Mouse (Mus musculus): ENCODE data around the gene Urgcp. TPM values are rescaled to one million over a fixed set of nuclear protein-coding genes. Genes with fewer than 3 reads are reported as not detected.
A peak's percentile ranks its signal among the peaks of the same experiment; 100 is the strongest.
"Not testable (repeated sequence)": the region's sequence is repeated elsewhere in the genome, so short reads cannot be mapped to it uniquely, and the experiment has no call there.

The Urgcp gene
- polyA plus RNA-seq (2012; rRNA removed): 7.6 and 8.8 TPM in 2 replicates

- H3K4me1 ChIP-seq (ENCODE audit: control insufficient read depth, insufficient read depth, low read length): peaks cover 2% of the 10 kb centered on the region; the same call in 1 of the 2 replicates
Observed at GRCm38 (mm10) chr11:5761820-5762632, at the start of gene Urgcp. Gene Urgcp (minus strand): TSS chr11:5762376.

DNA sequence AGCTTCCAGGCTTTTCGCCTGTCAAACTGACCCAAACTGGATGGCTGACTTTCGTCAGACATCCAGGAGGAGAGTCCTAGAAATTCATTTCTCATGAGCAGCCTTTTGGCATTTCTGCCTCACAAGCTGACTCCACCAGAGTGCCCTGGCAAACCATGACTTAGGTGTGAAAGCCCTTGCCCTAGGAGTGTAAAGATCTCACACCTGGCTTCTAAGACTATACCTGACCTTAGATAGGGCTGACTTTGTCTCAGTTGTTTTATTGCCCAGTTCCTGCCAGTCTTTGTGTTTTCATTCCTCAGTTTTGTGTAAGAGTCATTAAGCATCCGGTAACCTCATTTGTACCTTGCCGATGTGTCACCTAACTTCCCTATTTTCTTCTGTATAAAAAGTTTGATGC, 47.3 kb upstream of the Urgcp start:
- H3K27me3 ChIP-seq (ENCODE audit: control insufficient read depth, insufficient read depth, low read length); H3K4me3 ChIP-seq (ENCODE audit: control insufficient read depth, low read depth, low read length); H3K36me3 ChIP-seq (ENCODE audit: control insufficient read depth, insufficient read depth, low read length); H3K4me1 ChIP-seq (ENCODE audit: control insufficient read depth, insufficient read depth, low read length); H3K27ac ChIP-seq (ENCODE audit: control insufficient read depth, insufficient read depth, low read depth, low read length): not testable (repeated sequence)

More at GRCm38 (mm10) chr11:5761820-5762632, at the start of gene Urgcp:
- Histone ChIP-seq H3K27me3 (ENCODE audit: control insufficient read depth, insufficient read depth, low read length) (no peaks in the 10 kb centered on the region), H3K36me3 (ENCODE audit: control insufficient read depth, insufficient read depth, low read length) (peaks cover 1% of the 10 kb centered on the region; the same call in 1 of the 2 replicates), H3K27ac (ENCODE audit: control insufficient read depth, insufficient read depth, low read depth, low read length) (peak within 1 kb of the TSS; percentile 97), H3K4me3 (ENCODE audit: control insufficient read depth, low read depth, low read length) (peak within 1 kb of the TSS; percentile 92)
- TF ChIP-seq POLR2A (IDR thresholded peaks at IDR 0.05; ENCODE audit: control insufficient read depth, low read depth, low read length) (peak; percentile 95), CTCF (IDR thresholded peaks at IDR 0.05; ENCODE audit: control insufficient read depth, insufficient read depth, insufficient replicate concordance, low read depth, low read length) (no peak)

GRCm38 (mm10) chr11:5807956-5808355, 45.8 kb upstream of the Urgcp start:
- H3K36me3 ChIP-seq (ENCODE audit: control insufficient read depth, insufficient read depth, low read length): no peaks in the 10 kb centered on the region
- peaks cover 10% of the 10 kb centered on the region for H3K4me1 ChIP-seq (ENCODE audit: control insufficient read depth, insufficient read depth, low read length)
- no peaks in the 10 kb centered on the region for H3K27me3 ChIP-seq (ENCODE audit: control insufficient read depth, insufficient read depth, low read length)
- no peak overlapping the region for H3K27ac ChIP-seq (ENCODE audit: control insufficient read depth, insufficient read depth, low read depth, low read length)
- TF ChIP-seq CTCF (IDR thresholded peaks at IDR 0.05; ENCODE audit: control insufficient read depth, insufficient read depth, insufficient replicate concordance, low read depth, low read length) (no peak), POLR2A (IDR thresholded peaks at IDR 0.05; ENCODE audit: control insufficient read depth, low read depth, low read length) (no peak)
- no peak overlapping the region for H3K4me3 ChIP-seq (ENCODE audit: control insufficient read depth, low read depth, low read length)

- TF ChIP-seq CTCF (IDR thresholded peaks at IDR 0.05; ENCODE audit: control insufficient read depth, insufficient read depth, insufficient replicate concordance, low read depth, low read length) (no peak), POLR2A (IDR thresholded peaks at IDR 0.05; ENCODE audit: control insufficient read depth, low read depth, low read length) (no peak)
- Histone ChIP-seq H3K36me3 (ENCODE audit: control insufficient read depth, insufficient read depth, low read length) (no peaks in the 10 kb centered on the region), H3K4me1 (ENCODE audit: control insufficient read depth, insufficient read depth, low read length) (peaks cover 16% of the 10 kb centered on the region), H3K27me3 (ENCODE audit: control insufficient read depth, insufficient read depth, low read length) (no peaks in the 10 kb centered on the region), H3K27ac (ENCODE audit: control insufficient read depth, insufficient read depth, low read depth, low read length) (no peak overlapping the region), H3K4me3 (ENCODE audit: control insufficient read depth, low read depth, low read length) (no peak overlapping the region)
Observed at GRCm38 (mm10) chr11:5805711-5806110, 43.5 kb upstream of the Urgcp start.

DNA sequence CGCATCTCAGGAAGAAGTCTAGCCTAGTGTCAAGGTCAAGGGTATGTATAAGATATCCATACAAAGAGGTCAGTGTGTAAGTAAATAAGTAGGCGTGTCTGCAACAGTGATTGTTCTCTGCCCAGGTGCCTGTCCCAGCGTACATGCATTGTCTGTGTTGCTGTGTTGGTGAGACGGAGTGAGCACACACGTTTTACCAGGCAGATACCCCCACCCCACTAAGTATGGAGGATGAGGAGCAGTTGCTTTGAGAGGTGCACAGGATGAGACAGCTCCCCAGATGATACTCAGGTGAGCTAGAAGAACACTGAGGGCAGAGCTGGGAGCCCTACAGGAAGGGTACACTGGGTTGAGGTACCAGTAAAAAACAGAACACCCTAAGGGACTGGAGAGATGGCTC, 42.0 kb upstream of the Urgcp start:
- Histone ChIP-seq H3K4me3 (ENCODE audit: control insufficient read depth, low read depth, low read length) (peak overlapping the region; percentile 79), H3K27ac (ENCODE audit: control insufficient read depth, insufficient read depth, low read depth, low read length) (peak overlapping the region; percentile 92; the same call in 1 of the 2 replicates), H3K4me1 (ENCODE audit: control insufficient read depth, insufficient read depth, low read length) (peaks cover 16% of the 10 kb centered on the region), H3K27me3 (ENCODE audit: control insufficient read depth, insufficient read depth, low read length) (no peaks in the 10 kb centered on the region), H3K36me3 (ENCODE audit: control insufficient read depth, insufficient read depth, low read length) (no peaks in the 10 kb centered on the region)
- TF ChIP-seq POLR2A (IDR thresholded peaks at IDR 0.05; ENCODE audit: control insufficient read depth, low read depth, low read length) (no peak), CTCF (IDR thresholded peaks at IDR 0.05; ENCODE audit: control insufficient read depth, insufficient read depth, insufficient replicate concordance, low read depth, low read length) (no peak)

GRCm38 (mm10) chr11:5803551-5803981, 41.4 kb upstream of the Urgcp start, which contains the start of gene Pgam2:
Gene Pgam2 (minus strand): TSS chr11:5803733.
- Histone ChIP-seq H3K36me3 (ENCODE audit: control insufficient read depth, insufficient read depth, low read length) (no peaks in the 10 kb centered on the region), H3K4me1 (ENCODE audit: control insufficient read depth, insufficient read depth, low read length) (peaks cover 16% of the 10 kb centered on the region), H3K27me3 (ENCODE audit: control insufficient read depth, insufficient read depth, low read length) (no peaks in the 10 kb centered on the region), H3K27ac (ENCODE audit: control insufficient read depth, insufficient read depth, low read depth, low read length) (peak within 1 kb of the TSS; percentile 92), H3K4me3 (ENCODE audit: control insufficient read depth, low read depth, low read length) (peak within 1 kb of the TSS; percentile 91)
- TF ChIP-seq POLR2A (IDR thresholded peaks at IDR 0.05; ENCODE audit: control insufficient read depth, low read depth, low read length): peak; percentile 59; the same call in 1 of the 2 replicates
- TF ChIP-seq CTCF (IDR thresholded peaks at IDR 0.05; ENCODE audit: control insufficient read depth, insufficient read depth, insufficient replicate concordance, low read depth, low read length): no peak

GRCm38 (mm10) chr11:5802457-5803217, 40.5 kb upstream of the Urgcp start:
- no peak for TF ChIP-seq POLR2A (IDR thresholded peaks at IDR 0.05; ENCODE audit: control insufficient read depth, low read depth, low read length)
- no peak for TF ChIP-seq CTCF (IDR thresholded peaks at IDR 0.05; ENCODE audit: control insufficient read depth, insufficient read depth, insufficient replicate concordance, low read depth, low read length)
- Histone ChIP-seq H3K36me3 (ENCODE audit: control insufficient read depth, insufficient read depth, low read length) (no peaks in the 10 kb centered on the region), H3K4me3 (ENCODE audit: control insufficient read depth, low read depth, low read length) (peak overlapping the region; percentile 91), H3K27ac (ENCODE audit: control insufficient read depth, insufficient read depth, low read depth, low read length) (peak overlapping the region; percentile 92), H3K4me1 (ENCODE audit: control insufficient read depth, insufficient read depth, low read length) (peaks cover 16% of the 10 kb centered on the region), H3K27me3 (ENCODE audit: control insufficient read depth, insufficient read depth, low read length) (no peaks in the 10 kb centered on the region)

All from testis, adult 2 months (tissue).